Mouse (Mus musculus) kidney, adult 2 months (tissue): ENCODE measurements around the gene Crybb1. TPM values are rescaled to one million over a fixed set of nuclear protein-coding genes. Genes with fewer than 3 reads are reported as not detected.

ENCODE experiments used
- DNase-seq: peaks from one replicate; pipeline ENCODE4 v3.0.0; 2021
- H3K27ac ChIP-seq: fragments of 200-500 bp; 2 replicates; pipeline ENCODE4 v1.5.1; 2012; ENCODE audit warnings: low read depth, low read length, control low read depth, inconsistent platforms; ENCODE audit not compliant: insufficient read depth
- H3K27me3 ChIP-seq: fragments of 200-500 bp; replicated peaks from 2 replicates; pipeline ENCODE4 v1.6.1; 2012; ENCODE audit warnings: mild to moderate bottlenecking, moderate library complexity, low read length, inconsistent platforms; ENCODE audit not compliant: control insufficient read depth, insufficient read depth
- H3K36me3 ChIP-seq: fragments of 200-500 bp; 2 replicates; pipeline ENCODE4 v1.6.1; 2012; ENCODE audit warnings: mild to moderate bottlenecking, moderate library complexity, low read length, inconsistent platforms; ENCODE audit not compliant: control insufficient read depth, insufficient read depth
- H3K4me1 ChIP-seq: fragments of 200-500 bp; 2 replicates; pipeline ENCODE4 v1.6.1; 2011; ENCODE audit warnings: low read length; ENCODE audit not compliant: control insufficient read depth, insufficient read depth
- H3K4me3 ChIP-seq: fragments of 200-500 bp; 2 replicates; pipeline ENCODE4 v1.5.1; 2011; ENCODE audit warnings: mild to moderate bottlenecking, low read depth, low read length, control low read depth; ENCODE audit not compliant: insufficient read depth
- CTCF ChIP-seq: fragments of 200-500 bp; conservative IDR thresholded peaks from 2 replicates; pipeline ENCODE4 v1.5.1; 2011; ENCODE audit warnings: low read depth, mild to moderate bottlenecking, control low read depth, low read length, moderate library complexity, mixed read lengths; ENCODE audit not compliant: insufficient read depth, insufficient read length
- POLR2A ChIP-seq: fragments of 200-500 bp; IDR thresholded peaks from one replicate; pipeline ENCODE4 v1.6.1; 2011; ENCODE audit warnings: low read depth, low read length, control low read depth
- WGBS: fragments of 180-500 bp; shearing (Covaris S2); methylation state at CpG from one replicate; pipeline ENCODE4 v1.1.7; 2018; 5-methylcytosine and 5-hydroxymethylcytosine counted together
- polyA plus RNA-seq: library from polyadenylated mRNA; depleted of rRNA; stranded (reverse); fragments of >200 nt; gene quantifications from 2 replicates; pipeline ENCODE4 v1.2.3, GENCODE M21; 2012

Crybb1 gene
- polyA plus RNA-seq, 1 experiment: 0.14 TPM

DNA sequence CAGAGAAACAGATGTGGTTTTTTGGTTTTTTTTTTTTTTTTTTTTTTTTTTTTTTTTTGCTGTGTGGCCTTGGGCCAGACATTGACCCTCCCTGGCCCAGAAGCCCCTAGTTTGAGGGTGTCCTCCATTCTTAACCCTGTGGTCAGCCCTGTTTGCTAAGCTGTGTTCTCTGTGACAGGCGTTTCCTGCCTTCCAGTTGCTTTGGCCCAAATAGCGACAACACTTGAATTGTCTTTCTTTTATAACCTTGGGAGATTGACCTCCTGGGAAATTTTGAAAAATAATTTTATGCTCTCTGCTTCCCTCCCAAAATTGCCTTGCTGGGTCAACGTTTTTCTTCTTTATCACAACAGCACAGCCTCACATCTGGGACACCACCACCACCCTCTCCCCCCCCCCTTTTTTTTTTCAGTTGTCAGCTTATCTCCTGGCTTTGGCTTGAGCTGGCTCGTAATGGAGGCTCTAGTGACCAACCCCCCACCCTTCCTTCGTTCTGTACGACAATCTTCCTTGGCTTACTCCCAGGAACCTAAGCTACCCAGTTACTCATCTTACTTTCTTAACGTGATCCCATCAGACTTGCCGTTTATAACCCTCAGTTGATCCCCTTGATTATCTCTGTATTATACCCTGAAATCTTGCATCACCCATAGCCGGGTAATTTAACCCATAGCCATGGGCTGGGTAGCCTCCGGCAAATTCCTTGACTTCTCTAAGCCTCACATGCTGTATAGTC is 11.9 kb upstream of the Crybb1 start:
- Histone ChIP-seq H3K36me3 (no peaks in the 10 kb centered on the region), H3K4me3 (no peak overlapping the region), H3K27me3 (no peaks in the 10 kb centered on the region), H3K4me1 (0 out of 2 replicates have a peak, but pooled peaks cover 5% of the 10 kb centered on the region), H3K27ac (peak overlapping the region; percentile 53; the same call in 1 of the 2 replicates)
- DNase-seq: peak; percentile 59
- WGBS: 51% methylated on average over 10 of the region's 10 CpGs
- TF ChIP-seq POLR2A (no peak), CTCF (no peak)

- no peak overlapping the region for H3K4me3 ChIP-seq
- TF ChIP-seq POLR2A: no peak
- TF ChIP-seq CTCF: no peak
- DNase-seq: no peak
- no peaks in the 10 kb centered on the region for H3K36me3 ChIP-seq
- H3K27me3 ChIP-seq: no peaks in the 10 kb centered on the region
- WGBS: 53% methylated on average over 1 of the region's 1 CpGs
- 0 out of 2 replicates have a peak, but pooled peaks cover 5% of the 10 kb centered on the region for H3K4me1 ChIP-seq
- peak overlapping the region; percentile 36; the same call in 1 of the 2 replicates for H3K27ac ChIP-seq
These were observed 11.4 kb upstream of the Crybb1 start for GRCm38 (mm10) chr5:112244275-112244562.

- TF ChIP-seq CTCF (no peak), POLR2A (no peak)
- Histone ChIP-seq H3K4me1 (0 out of 2 replicates have a peak, but pooled peaks cover 5% of the 10 kb centered on the region), H3K4me3 (no peak overlapping the region), H3K27me3 (no peaks in the 10 kb centered on the region), H3K36me3 (no peaks in the 10 kb centered on the region), H3K27ac (no peak overlapping the region)
- 44% methylated on average over 8 of the region's 8 CpGs for WGBS
- no peak for DNase-seq
These were observed 10.6 kb upstream of the Crybb1 start for GRCm38 (mm10) chr5:112244890-112245615.

GRCm38 (mm10) chr5:112247399-112247798 is 8.2 kb upstream of the Crybb1 start:
- H3K27me3 ChIP-seq: no peaks in the 10 kb centered on the region
- 61% methylated on average over 8 of the region's 8 CpGs for WGBS
- H3K4me3 ChIP-seq: no peak overlapping the region
- DNase-seq: no peak
- TF ChIP-seq CTCF: no peak
- no peak for TF ChIP-seq POLR2A
- no peaks in the 10 kb centered on the region for H3K36me3 ChIP-seq
- 0 out of 2 replicates have a peak, but pooled peaks cover 10% of the 10 kb centered on the region for H3K4me1 ChIP-seq
- no peak overlapping the region for H3K27ac ChIP-seq

DNA sequence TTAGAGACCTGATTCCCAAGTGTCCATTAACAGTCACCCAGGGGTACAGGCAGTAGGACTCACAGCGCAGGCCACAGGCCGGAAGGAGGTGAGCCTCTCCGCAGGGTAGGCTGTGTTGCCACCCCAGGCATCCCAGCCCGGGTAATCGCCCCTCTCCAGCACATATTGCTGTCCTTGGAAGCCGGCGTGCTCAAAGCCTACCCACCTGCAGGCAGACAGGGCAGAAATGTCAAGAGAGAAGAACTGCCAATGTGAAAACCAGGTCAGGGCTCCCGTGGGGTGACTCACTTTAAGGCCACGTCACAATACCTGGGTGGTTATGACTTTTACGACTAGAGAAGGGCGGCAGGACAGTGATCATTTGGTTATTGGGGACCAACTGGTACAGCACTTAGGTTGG is 6.5 kb upstream of the Crybb1 start:
- no peak overlapping the region for H3K27ac ChIP-seq
- no peaks in the 10 kb centered on the region for H3K27me3 ChIP-seq
- H3K4me3 ChIP-seq: no peak overlapping the region
- no peak for TF ChIP-seq CTCF
- TF ChIP-seq POLR2A: no peak
- H3K36me3 ChIP-seq: no peaks in the 10 kb centered on the region
- WGBS: 89% methylated on average over 11 of the region's 11 CpGs
- H3K4me1 ChIP-seq: 0 out of 2 replicates have a peak, but pooled peaks cover 4% of the 10 kb centered on the region
- no peak for DNase-seq

- DNase-seq: peak; percentile 80
- Histone ChIP-seq H3K36me3 (no peaks in the 10 kb centered on the region), H3K4me1 (0 out of 2 replicates have a peak, but pooled peaks cover 4% of the 10 kb centered on the region), H3K27ac (peak within 1 kb of the TSS; percentile 32; the same call in 1 of the 2 replicates), H3K4me3 (no peak within 1 kb of the TSS), H3K27me3 (no peaks in the 10 kb centered on the region)
- TF ChIP-seq POLR2A: no peak
- TF ChIP-seq CTCF: no peak
- 61% methylated on average over 2 of the region's 2 CpGs for WGBS
These were observed 3.2 kb upstream of the Crybb1 start, which contains the start of gene Cryba4 for GRCm38 (mm10) chr5:112252400-112252799. Gene Cryba4 (minus strand): TSS chr5:112252518.

DNA sequence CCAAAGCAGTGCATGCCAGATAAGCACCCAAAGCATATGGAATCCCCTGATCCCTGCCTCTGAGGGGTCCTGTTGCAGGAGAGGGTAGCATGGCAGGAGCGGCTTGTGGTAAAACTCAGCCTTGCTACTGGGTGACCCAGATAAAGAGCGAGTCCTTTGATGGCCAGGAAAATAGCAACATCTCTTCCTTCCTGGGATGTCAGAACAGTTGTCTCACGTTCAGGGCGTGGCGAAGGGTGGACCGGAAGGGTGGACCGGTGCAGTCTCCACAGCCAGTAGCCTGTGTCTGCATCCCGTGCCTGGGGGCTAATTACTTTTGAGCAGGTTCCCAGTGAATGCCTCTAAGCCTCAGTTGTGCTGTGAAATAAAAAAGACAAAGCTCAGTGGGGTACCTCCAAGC is 2.4 kb upstream of the Crybb1 start:
- WGBS: 42% methylated on average over 8 of the region's 8 CpGs

More for the DNA sequence above, 2.4 kb upstream of the Crybb1 start:
- 0 out of 2 replicates have a peak, but pooled peaks cover 4% of the 10 kb centered on the region for H3K4me1 ChIP-seq
- no peak for TF ChIP-seq CTCF
- no peak for TF ChIP-seq POLR2A
- peak overlapping the region; percentile 32; the same call in 1 of the 2 replicates for H3K27ac ChIP-seq
- no peak overlapping the region for H3K4me3 ChIP-seq
- peak; percentile 82 for DNase-seq
- H3K27me3 ChIP-seq: no peaks in the 10 kb centered on the region
- H3K36me3 ChIP-seq: no peaks in the 10 kb centered on the region
